Mouse (Mus musculus): Measurements from ENCODE around the gene Map3k7cl.

Map3k7cl gene

DNA sequence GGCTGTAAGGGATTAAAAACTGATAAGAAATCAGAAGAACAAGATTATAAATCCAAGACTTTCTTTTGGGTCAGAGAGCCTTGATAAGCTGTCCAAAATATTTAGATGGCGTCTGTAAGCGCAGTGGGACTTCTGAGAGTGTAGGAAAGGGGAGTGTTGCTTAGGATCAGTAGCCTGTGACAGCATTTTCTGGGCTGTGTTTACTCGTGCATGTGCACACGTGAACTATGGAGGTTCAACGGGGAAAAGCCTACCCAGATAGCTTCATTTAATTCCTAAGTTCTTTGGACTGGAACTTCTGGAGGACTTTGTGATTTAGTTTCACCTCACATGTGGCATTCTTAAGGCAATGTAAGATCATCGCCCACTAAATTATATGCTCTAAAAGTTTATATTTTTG, 29.6 kb downstream of the Map3k7cl start:
- in situ Hi-C loops (cut with MboI; ENCODE audit: low pct_unique_long_range_greater_than_20kb in 1 of 2, low sequenced_read_pairs in 2 of 2, unreplicated experiment in 1 of 2) = no loop called here

DNA sequence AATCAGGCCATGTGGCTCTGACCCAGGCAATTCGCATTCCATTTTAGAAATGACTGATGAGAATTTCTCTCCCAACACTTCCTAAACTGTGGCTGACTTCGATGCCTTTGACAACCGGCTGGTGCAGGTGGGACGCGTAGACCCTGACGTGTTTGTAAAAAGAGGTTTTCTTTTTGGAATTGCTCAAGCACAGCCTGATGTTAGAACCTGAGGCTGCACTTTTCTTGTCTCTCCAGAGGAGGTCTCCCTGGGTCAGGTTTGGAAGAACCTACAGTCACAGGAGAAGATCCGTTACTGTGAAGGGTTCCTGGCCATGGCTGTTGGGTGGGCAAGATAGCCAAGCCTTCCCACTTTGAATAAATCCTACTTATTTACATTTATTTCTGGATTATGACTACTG, 31.5 kb downstream of the Map3k7cl start:
- in situ Hi-C loops (cut with MboI; ENCODE audit: low pct_unique_long_range_greater_than_20kb in 1 of 2, low sequenced_read_pairs in 2 of 2, unreplicated experiment in 1 of 2) = no loop called here

GRCm38 (mm10) chr16:87585548-87586262, 32.6 kb downstream of the Map3k7cl start:
- in situ Hi-C loops (cut with MboI; ENCODE audit: low pct_unique_long_range_greater_than_20kb in 1 of 2, low sequenced_read_pairs in 2 of 2, unreplicated experiment in 1 of 2) = no loop called here

DNA sequence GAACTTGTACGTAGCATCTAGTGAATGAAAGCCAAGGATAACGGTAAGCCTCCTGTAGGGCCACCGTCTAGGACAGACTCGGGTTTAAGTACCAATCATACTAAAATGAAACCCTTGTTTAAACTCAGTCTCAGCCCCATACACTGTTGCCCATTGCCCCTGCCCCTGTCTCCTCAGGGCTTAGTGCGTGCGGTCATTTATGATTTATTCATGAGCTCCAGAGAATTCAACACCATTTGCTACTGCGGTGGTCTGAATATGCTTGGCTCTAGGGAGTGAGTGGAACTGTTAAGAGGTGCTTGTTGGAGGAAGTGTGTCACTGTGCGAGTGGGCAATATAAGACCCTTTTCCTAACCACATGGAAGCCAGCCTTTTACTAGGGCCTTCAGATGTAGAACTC, 34.7 kb downstream of the Map3k7cl start:
- in situ Hi-C loops (cut with MboI; ENCODE audit: low pct_unique_long_range_greater_than_20kb in 1 of 2, low sequenced_read_pairs in 2 of 2, unreplicated experiment in 1 of 2) = no loop called here

- in situ Hi-C loops (cut with MboI; ENCODE audit: low pct_unique_long_range_greater_than_20kb in 1 of 2, low sequenced_read_pairs in 2 of 2, unreplicated experiment in 1 of 2) = loop anchor here (5.0 to 10.0 kb wide), 2 partner anchors 151 to 158 kb away; no protein-coding TSS in a partner anchor
Measured at GRCm38 (mm10) chr16:87594145-87594544, 41.0 kb downstream of the Map3k7cl start.

DNA sequence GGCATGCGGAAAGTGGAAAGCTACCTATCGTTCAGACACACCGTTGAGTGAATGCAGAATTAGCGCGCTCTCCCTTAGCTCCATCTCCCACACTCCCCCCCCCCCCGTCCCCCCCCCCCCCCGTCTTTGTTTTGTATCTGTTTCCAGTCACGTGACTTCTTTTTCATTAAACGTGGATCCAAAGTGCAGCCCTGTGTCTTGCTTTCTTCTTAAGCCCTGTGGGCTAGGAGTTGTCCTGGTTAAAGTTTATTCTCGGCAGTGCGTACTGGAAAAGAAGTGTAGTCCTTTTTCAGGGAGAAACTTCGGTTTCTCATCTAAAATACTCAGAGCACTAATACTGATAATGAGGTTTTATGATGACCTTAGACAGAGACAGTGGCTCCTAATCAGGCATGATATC, 42.0 kb downstream of the Map3k7cl start:
- in situ Hi-C loops (cut with MboI; ENCODE audit: low pct_unique_long_range_greater_than_20kb in 1 of 2, low sequenced_read_pairs in 2 of 2, unreplicated experiment in 1 of 2) = loop anchor here in 1 of 2 experiments (10.0 kb wide), 1 partner anchor 150 kb away; no protein-coding TSS in a partner anchor

DNA sequence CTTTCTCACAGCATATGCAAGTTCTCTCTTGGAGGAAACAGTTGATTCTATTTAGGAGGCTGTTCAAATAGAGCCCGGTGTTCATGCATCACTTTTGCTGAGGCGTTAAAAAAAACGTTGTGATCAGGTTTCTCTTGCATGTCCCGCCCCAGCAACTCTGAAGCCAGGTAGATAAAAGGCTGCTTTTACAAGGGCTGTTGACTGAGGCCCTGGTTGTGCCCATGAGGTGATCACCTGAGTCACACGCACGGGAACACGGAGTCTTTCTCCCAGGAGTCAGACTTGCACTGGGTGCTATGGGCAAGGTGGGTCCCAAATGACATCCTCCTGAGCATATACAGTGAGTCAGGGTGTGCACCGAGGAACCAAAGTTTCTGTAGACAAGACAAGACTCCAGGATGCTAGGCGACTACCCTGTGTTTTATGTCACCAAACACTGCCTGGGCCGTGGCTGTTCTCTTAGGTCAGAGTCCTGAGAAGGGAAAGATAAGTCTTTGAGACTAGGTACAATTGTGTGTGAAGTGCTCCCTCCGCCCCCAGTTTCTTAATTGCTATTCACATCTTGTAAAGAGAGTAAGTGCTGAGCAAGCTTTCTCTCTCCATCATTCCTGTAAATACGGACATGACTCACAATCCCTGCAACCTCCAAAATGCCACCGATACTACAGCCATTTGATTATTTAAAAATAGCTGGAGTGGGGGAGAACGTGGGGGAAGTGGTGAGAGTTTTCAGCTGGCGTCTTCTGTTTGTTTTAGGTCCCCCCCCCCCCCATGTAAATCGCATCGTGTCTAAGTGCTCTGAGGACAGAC, 49.8 kb downstream of the Map3k7cl start:
- in situ Hi-C loops (cut with MboI; ENCODE audit: low pct_unique_long_range_greater_than_20kb in 1 of 2, low sequenced_read_pairs in 2 of 2, unreplicated experiment in 1 of 2) = no loop called here

- in situ Hi-C loops (cut with MboI; ENCODE audit: low pct_unique_long_range_greater_than_20kb in 1 of 2, low sequenced_read_pairs in 2 of 2, unreplicated experiment in 1 of 2) = no loop called here
Measured at GRCm38 (mm10) chr16:87604002-87604401, 50.9 kb downstream of the Map3k7cl start.

GRCm38 (mm10) chr16:87604883-87605282, 51.8 kb downstream of the Map3k7cl start:
- in situ Hi-C loops (cut with MboI; ENCODE audit: low pct_unique_long_range_greater_than_20kb in 1 of 2, low sequenced_read_pairs in 2 of 2, unreplicated experiment in 1 of 2) = no loop called here

DNA sequence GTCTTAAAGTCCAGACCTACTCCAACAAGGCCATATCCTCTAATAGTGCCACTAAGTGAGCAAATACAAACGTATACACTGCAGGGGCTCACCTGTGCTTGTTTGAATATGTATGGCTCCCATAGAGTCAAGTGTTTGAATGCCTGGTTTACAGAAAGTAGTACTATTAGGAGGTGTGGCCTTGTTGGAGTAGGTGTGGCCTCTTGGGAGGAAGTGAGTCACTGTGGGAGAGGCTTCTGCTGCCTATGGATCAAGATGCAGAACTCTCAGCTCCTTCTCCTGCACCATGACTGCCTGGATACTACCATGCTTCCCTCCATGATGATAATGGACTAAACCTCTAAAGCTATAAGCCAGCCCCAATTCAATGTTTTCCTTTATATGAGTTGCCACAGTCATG, 54.3 kb downstream of the Map3k7cl start:
- in situ Hi-C loops (cut with MboI; ENCODE audit: low pct_unique_long_range_greater_than_20kb in 1 of 2, low sequenced_read_pairs in 2 of 2, unreplicated experiment in 1 of 2) = no loop called here

DNA sequence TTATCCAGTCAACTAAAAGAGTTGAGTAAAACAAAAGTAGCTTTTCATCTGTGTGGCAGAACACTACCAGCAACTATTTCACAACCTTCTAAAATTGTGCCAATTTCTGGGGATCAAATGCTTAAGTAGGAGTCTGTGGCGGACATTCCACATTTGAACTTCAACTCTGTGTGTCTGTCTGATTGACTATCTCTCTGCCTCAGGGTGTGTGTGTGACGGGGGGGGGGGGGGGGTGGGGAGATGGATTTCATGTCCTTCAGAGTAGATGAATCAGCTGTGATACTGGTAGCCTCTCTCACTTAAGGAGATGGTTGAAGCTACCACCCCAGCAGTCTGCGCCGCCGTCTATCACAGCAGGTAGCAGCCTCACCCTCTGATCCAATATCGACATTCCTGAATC, 54.8 kb downstream of the Map3k7cl start:
- in situ Hi-C loops (cut with MboI; ENCODE audit: low pct_unique_long_range_greater_than_20kb in 1 of 2, low sequenced_read_pairs in 2 of 2, unreplicated experiment in 1 of 2) = no loop called here

DNA sequence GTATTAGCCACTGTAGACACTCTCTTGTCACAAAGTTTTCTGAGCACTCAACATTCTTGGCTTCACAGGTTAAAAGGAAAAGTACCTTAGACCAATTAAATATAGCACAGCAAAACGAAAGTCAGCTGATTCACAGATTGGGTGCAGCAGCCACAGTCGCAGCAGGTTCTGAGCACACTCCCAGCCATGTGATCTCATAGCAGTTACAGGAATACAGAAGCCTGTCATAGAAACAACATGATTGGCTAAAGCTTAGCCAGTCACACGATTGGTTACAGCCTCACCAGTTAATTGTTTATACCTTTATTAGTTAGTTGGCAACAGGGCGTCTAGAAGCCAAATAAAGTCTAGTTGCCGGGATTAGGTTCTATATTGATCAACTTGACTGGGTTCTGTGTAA, 57.0 kb downstream of the Map3k7cl start:
- in situ Hi-C loops (cut with MboI; ENCODE audit: low pct_unique_long_range_greater_than_20kb in 1 of 2, low sequenced_read_pairs in 2 of 2, unreplicated experiment in 1 of 2) = loop anchor here in 1 of 2 experiments (10.0 kb wide), 1 partner anchor 115 kb away; no protein-coding TSS in a partner anchor

GRCm38 (mm10) chr16:87610556-87611295, 57.6 kb downstream of the Map3k7cl start:
- in situ Hi-C loops (cut with MboI; ENCODE audit: low pct_unique_long_range_greater_than_20kb in 1 of 2, low sequenced_read_pairs in 2 of 2, unreplicated experiment in 1 of 2) = loop anchor here in 1 of 2 experiments (10.0 kb wide), 1 partner anchor 114 kb away; no protein-coding TSS in a partner anchor

GRCm38 (mm10) chr16:87611420-87611819, 58.3 kb downstream of the Map3k7cl start:
- in situ Hi-C loops (cut with MboI; ENCODE audit: low pct_unique_long_range_greater_than_20kb in 1 of 2, low sequenced_read_pairs in 2 of 2, unreplicated experiment in 1 of 2) = loop anchor here in 1 of 2 experiments (10.0 kb wide), 1 partner anchor 113 kb away; no protein-coding TSS in a partner anchor

DNA sequence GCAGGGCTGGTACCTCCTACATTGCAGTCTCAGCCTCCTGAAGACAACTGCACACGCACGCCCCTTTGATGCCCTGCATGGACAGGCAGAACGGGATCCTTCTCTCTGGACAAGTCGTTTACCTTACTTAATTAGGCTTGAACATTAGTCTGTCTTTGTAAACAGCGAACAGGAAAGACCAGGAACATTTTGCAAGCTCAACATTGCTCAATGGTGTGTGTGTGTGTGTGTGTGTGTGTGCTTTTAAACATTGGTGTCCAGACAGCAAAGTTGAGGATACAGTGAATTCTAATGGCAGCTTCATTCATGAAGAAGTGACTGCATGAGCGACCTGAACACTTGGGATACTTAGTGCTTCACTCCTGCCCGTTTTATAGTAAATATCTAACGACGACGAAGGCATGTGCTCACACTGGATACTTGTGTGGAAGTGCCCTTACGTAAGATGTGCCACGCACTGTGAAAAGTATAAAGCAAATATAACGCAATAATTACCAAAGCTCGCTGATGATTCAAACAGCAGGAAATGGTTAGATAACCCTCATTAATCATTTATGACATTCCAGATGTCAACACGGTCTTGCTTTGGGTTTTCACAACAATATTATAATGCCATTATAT, 59.2 kb downstream of the Map3k7cl start:
- in situ Hi-C loops (cut with MboI; ENCODE audit: low pct_unique_long_range_greater_than_20kb in 1 of 2, low sequenced_read_pairs in 2 of 2, unreplicated experiment in 1 of 2) = loop anchor here in 1 of 2 experiments (10.0 kb wide), 1 partner anchor 112 kb away; no protein-coding TSS in a partner anchor

- in situ Hi-C loops (cut with MboI; ENCODE audit: low pct_unique_long_range_greater_than_20kb in 1 of 2, low sequenced_read_pairs in 2 of 2, unreplicated experiment in 1 of 2) = loop anchor here in 1 of 2 experiments (10.0 kb wide), 1 partner anchor 107 kb away; no protein-coding TSS in a partner anchor
Measured at GRCm38 (mm10) chr16:87617377-87617776, 64.2 kb downstream of the Map3k7cl start.

DNA sequence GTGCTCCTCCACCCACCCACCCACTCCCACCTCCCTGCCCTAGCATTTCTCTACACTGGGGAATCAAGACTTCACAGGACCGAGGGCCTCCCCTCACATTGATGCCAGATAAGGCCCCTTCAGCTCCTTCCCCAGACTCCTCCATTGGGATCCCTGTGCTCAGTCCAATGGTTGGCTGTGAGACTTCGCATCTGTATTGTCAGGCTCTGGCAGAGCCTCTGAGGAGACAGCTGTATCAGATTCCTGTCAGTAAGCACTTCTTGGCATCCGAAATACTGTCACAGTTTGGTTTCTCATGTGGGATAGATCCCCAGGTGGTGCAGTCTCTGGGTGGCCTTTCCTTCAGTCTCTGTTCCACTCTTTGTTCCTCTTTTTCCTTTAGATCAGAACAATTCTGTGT, 68.1 kb downstream of the Map3k7cl start:
- in situ Hi-C loops (cut with MboI; ENCODE audit: low pct_unique_long_range_greater_than_20kb in 1 of 2, low sequenced_read_pairs in 2 of 2, unreplicated experiment in 1 of 2) = no loop called here

DNA sequence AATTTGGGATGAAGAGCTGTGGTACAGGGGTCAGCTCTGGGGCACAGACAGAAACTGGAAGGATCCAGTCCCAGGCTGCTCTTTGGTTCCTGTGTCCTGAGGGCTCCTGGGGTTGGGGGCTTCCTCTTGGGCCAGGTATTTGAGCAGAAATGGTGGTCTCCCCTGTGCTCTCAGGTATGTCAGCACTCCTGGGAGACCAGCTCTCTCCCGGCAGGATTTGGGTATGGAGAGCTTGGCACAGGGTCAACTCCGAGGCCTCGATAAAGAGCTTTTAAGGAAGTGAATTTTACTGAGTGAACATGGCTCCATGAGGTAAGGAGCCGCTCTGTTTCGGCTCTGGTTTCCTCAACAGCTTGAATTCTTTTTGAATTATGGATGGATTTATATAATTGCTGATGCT, 70.8 kb downstream of the Map3k7cl start:
- in situ Hi-C loops (cut with MboI; ENCODE audit: low pct_unique_long_range_greater_than_20kb in 1 of 2, low sequenced_read_pairs in 2 of 2, unreplicated experiment in 1 of 2) = no loop called here

Data from mouse embryonic stem cell (cell line).